Mouse (Mus musculus): ENCODE measurements at regions not wholly inside any gene's neighbourhood (a gene's known extent, or its start where the extent isn't known, plus 50 kb on each side); places are given as distances from the start of the nearest gene placed in this dataset.

- DNase-seq (ENCODE audit: low read depth, low spot score), result no peak
Measured at GRCm38 (mm10) chr13:102576871-102577662, 116.3 kb upstream of the Cd180 start.

GRCm38 (mm10) chr13:102578811-102579210 lies 114.5 kb upstream of the Cd180 start:
- no peak for DNase-seq (ENCODE audit: low read depth, low spot score)

GRCm38 (mm10) chr13:102579638-102580037 lies 113.7 kb upstream of the Cd180 start:
- no peak for DNase-seq (ENCODE audit: low read depth, low spot score)

GRCm38 (mm10) chr13:102583984-102584645 lies 109.2 kb upstream of the Cd180 start:
- no peak for DNase-seq (ENCODE audit: low read depth, low spot score)

GRCm38 (mm10) chr13:102586215-102586614 lies 107.1 kb upstream of the Cd180 start:
- DNase-seq (ENCODE audit: low read depth, low spot score), result no peak

GRCm38 (mm10) chr13:102589680-102590435 lies 103.5 kb upstream of the Cd180 start:
- no peak for DNase-seq (ENCODE audit: low read depth, low spot score)

- DNase-seq (ENCODE audit: low read depth, low spot score), result no peak
Measured at GRCm38 (mm10) chr13:102591803-102592537, 101.4 kb upstream of the Cd180 start.

GRCm38 (mm10) chr13:102593405-102594200 lies 99.8 kb upstream of the Cd180 start:
- DNase-seq (ENCODE audit: low read depth, low spot score), result no peak

GRCm38 (mm10) chr13:102594201-102594600 lies 99.2 kb upstream of the Cd180 start:
- DNase-seq (ENCODE audit: low read depth, low spot score), result no peak

GRCm38 (mm10) chr13:102595602-102596001 lies 97.8 kb upstream of the Cd180 start:
- DNase-seq (ENCODE audit: low read depth, low spot score), result no peak

- DNase-seq (ENCODE audit: low read depth, low spot score), result no peak
Measured at GRCm38 (mm10) chr13:102596101-102596500, 97.3 kb upstream of the Cd180 start.

GRCm38 (mm10) chr13:102598181-102598580 lies 95.2 kb upstream of the Cd180 start:
- no peak for DNase-seq (ENCODE audit: low read depth, low spot score)

- no peak for DNase-seq (ENCODE audit: low read depth, low spot score)
Measured at GRCm38 (mm10) chr13:102599602-102600001, 93.8 kb upstream of the Cd180 start.

GRCm38 (mm10) chr13:102600026-102600425 lies 93.3 kb upstream of the Cd180 start:
- no peak for DNase-seq (ENCODE audit: low read depth, low spot score)

GRCm38 (mm10) chr13:102624461-102624860 lies 68.9 kb upstream of the Cd180 start:
- DNase-seq (ENCODE audit: low read depth, low spot score), result no peak

GRCm38 (mm10) chr13:102625171-102625835 lies 68.1 kb upstream of the Cd180 start:
- DNase-seq (ENCODE audit: low read depth, low spot score), result peak; percentile 43

GRCm38 (mm10) chr13:102625836-102626340 lies 67.5 kb upstream of the Cd180 start:
- DNase-seq (ENCODE audit: low read depth, low spot score), result no peak

- no peak for DNase-seq (ENCODE audit: low read depth, low spot score)
Measured at GRCm38 (mm10) chr13:102627786-102628185, 65.6 kb upstream of the Cd180 start.

GRCm38 (mm10) chr13:102629176-102629575 lies 64.2 kb upstream of the Cd180 start:
- DNase-seq (ENCODE audit: low read depth, low spot score), result no peak
